Mouse (Mus musculus) intestine, embryonic 16.5 days (tissue): Measurements from ENCODE around the gene Ugt1a5. TPM values are rescaled to one million over a fixed set of nuclear protein-coding genes. Genes with fewer than 3 reads are reported as not detected.

Experiments
- ATAC-seq: fragments of 200-750 bp; cut with Nextera tagmentation; 2 replicates; pipeline ENCODE4 v1.8.0; 2017; ENCODE audit warnings: moderate TSS enrichment, moderate library complexity
- H3K27ac ChIP-seq: fragments of 300-500 bp; sonication (generic); 2 replicates; pipeline ENCODE4 v1.5.1; 2014; ENCODE audit warnings: mild to moderate bottlenecking, low read length
- H3K27me3 ChIP-seq: fragments of 300-500 bp; sonication (generic); replicated peaks from 2 replicates; pipeline ENCODE4 v1.6.1; 2014; ENCODE audit warnings: low read length, control low read depth, mixed read lengths; ENCODE audit not compliant: control insufficient read depth, insufficient read depth
- H3K36me3 ChIP-seq: fragments of 300-500 bp; sonication (generic); 2 replicates; pipeline ENCODE4 v1.6.1; 2014; ENCODE audit warnings: low read length, control low read depth; ENCODE audit not compliant: control insufficient read depth, insufficient read depth
- H3K4me1 ChIP-seq: fragments of 300-500 bp; sonication (generic); 2 replicates; pipeline ENCODE4 v1.6.1; 2014; ENCODE audit warnings: low read length, control low read depth, mixed read lengths; ENCODE audit not compliant: control insufficient read depth, insufficient read depth
- H3K4me2 ChIP-seq: fragments of 300-500 bp; sonication (generic); 2 replicates; pipeline ENCODE4 v1.6.1; 2014; ENCODE audit warnings: low read depth, low read length, control low read depth
- H3K4me3 ChIP-seq: fragments of 300-500 bp; sonication (generic); 2 replicates; pipeline ENCODE4 v1.5.1; 2014; ENCODE audit warnings: mild to moderate bottlenecking, low read length
- H3K9ac ChIP-seq: fragments of 300-500 bp; sonication (generic); 2 replicates; pipeline ENCODE4 v1.6.1; 2014; ENCODE audit warnings: low read depth, low read length
- H3K9me3 ChIP-seq: fragments of 300-500 bp; sonication (generic); 2 replicates; pipeline ENCODE4 v1.6.1; 2016; ENCODE audit warnings: low read length, control low read depth; ENCODE audit not compliant: control insufficient read depth
- WGBS: fragments of 180-500 bp; shearing (Covaris S2); extraction: QIAGEN DNeasy Blood & Tissue Kit; methylation state at CpG from one replicate; pipeline ENCODE4 v1.1.7; 2014; 5-methylcytosine and 5-hydroxymethylcytosine counted together
- polyA plus RNA-seq: library from polyadenylated mRNA; unstranded; fragments of >200 nt; fragmentation: Nextera tagmentation; extraction: Ambion mirVana; gene quantifications from 2 replicates; pipeline ENCODE4 v1.2.1, GENCODE M21; 2015

Gene Ugt1a5
- polyA plus RNA-seq, 1 experiment from 2014 or later = not detected

DNA sequence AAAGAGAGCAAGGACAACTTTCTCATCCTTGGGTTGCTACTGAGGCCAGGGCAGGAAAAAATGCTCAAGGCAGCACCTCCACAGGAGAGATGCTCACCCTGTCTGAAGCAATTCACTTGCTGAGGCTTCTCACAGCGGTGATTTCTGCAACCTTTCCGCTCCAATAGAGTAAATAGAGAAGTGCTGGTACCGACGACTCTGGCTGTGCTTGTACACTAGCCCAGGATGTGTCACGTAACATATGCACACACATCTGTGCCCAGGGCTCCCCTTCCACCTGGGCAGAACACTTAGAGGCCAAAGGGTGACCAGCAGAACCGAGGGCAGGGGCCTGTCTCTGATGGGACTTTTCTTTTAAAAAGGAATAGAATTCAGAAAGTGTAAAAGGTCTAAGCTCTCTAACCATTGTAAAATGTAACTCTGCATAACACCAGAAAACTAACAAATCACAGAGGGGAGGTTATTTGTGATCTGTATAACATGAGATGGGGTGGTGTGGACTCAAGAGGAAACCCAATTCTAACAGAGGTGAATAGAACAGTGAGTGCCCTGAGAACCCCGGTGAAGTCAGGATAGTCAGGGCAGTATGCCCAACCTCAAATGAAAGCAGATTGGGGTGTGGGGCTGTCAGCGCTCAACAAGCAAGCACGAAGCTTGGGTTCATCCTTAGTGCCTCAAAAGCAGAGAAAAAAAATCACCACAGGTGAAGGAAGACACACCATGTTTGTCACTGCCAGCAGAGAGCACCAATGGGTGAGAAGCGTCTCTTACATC, 95.0 kb downstream of the Ugt1a5 start:
- ATAC-seq = peak; percentile 1; the same call in 1 of the 2 replicates
- H3K4me1 ChIP-seq = 0 out of 2 replicates have a peak, but pooled peaks cover 10% of the 10 kb centered on the region
- no peaks in the 10 kb centered on the region for H3K27me3 ChIP-seq
- no peak overlapping the region for H3K9ac ChIP-seq
- H3K9me3 ChIP-seq = peaks cover 6% of the 10 kb centered on the region; the same call in 1 of the 2 replicates
- no peak overlapping the region for H3K27ac ChIP-seq
- no peak overlapping the region for H3K4me3 ChIP-seq
- no peak overlapping the region for H3K4me2 ChIP-seq
- peaks cover 51% of the 10 kb centered on the region for H3K36me3 ChIP-seq
- WGBS = 83% methylated on average over 10 of the region's 10 CpGs

DNA sequence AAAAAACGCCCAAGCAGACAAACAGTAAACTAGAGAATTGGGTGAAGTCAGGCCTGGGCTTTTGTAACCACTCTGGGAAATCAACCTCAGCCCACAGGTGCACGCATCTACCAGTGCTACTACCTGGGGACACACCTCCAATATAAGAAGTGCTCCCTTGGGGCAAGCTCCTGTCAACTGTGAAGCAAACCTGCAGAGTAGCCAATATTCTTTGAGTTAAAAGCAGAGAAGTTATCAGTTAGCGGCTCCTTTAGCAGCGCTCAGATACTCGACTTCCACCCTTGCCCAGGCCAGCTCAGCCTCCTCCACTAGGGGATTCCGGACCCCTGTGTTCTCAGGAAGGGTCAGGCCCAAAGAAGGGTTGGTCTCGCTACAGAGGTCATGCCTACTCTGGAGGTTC, 95.9 kb downstream of the Ugt1a5 start:
- H3K4me1 ChIP-seq = 0 out of 2 replicates have a peak, but pooled peaks cover 10% of the 10 kb centered on the region
- peak; percentile 8; the same call in 1 of the 2 replicates for ATAC-seq

DNA sequence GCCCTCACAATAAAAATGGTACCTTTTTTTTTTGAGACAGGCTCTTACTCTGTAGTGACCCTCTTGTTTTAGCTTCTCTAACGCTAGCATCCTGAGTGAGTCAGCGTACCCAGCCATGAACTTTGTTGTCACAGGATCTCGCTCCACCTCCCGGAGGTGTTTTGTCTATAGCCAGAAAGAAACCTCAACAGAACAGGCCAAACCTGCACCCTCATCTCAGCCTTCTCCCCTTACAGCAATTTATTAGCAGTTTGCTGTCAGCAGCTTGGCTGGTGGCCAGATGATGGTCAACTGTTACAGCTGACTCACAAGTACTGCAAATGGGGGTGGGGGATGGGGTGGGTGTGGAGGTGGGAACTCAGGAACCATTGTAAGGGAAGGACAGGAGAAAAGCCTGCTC, 96.4 kb downstream of the Ugt1a5 start:
- Histone ChIP-seq H3K27me3 (no peaks in the 10 kb centered on the region), H3K4me3 (no peak overlapping the region), H3K27ac (no peak overlapping the region), H3K4me1 (0 out of 2 replicates have a peak, but pooled peaks cover 10% of the 10 kb centered on the region), H3K9me3 (no peaks in the 10 kb centered on the region), H3K36me3 (peaks cover 66% of the 10 kb centered on the region), H3K9ac (no peak overlapping the region), H3K4me2 (no peak overlapping the region)
- ATAC-seq = peak; percentile 9; the same call in 1 of the 2 replicates
- 75% methylated on average over 4 of the region's 4 CpGs for WGBS

More for the DNA sequence above, 95.9 kb downstream of the Ugt1a5 start:
- H3K4me3 ChIP-seq = no peak overlapping the region
- WGBS = 85% methylated on average over 7 of the region's 7 CpGs
- no peak overlapping the region for H3K9ac ChIP-seq
- no peaks in the 10 kb centered on the region for H3K27me3 ChIP-seq
- H3K4me2 ChIP-seq = no peak overlapping the region
- H3K9me3 ChIP-seq = no peaks in the 10 kb centered on the region
- H3K27ac ChIP-seq = no peak overlapping the region
- peaks cover 60% of the 10 kb centered on the region for H3K36me3 ChIP-seq

DNA sequence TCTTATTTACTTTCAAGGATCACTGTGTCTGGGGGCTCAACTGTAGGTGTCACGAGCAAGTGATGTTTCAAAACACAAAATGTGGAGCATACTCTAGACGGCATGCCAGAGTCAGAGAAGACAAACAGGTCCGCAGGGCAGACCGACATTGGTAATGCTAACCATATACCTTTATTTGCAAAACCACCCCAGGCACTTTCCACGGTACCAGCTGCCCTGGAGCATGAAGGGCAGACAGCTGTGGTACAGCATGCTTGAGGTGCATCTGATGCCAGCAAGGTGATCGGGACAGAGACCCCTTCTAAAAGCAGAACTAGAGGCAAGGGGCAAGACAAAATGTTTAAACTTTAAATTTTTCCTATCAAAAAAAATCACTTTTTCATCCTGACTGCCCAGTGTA, 97.1 kb downstream of the Ugt1a5 start:
- Histone ChIP-seq H3K4me2 (no peak overlapping the region), H3K4me1 (0 out of 2 replicates have a peak, but pooled peaks cover 10% of the 10 kb centered on the region), H3K9ac (no peak overlapping the region), H3K36me3 (peaks cover 73% of the 10 kb centered on the region), H3K9me3 (no peaks in the 10 kb centered on the region), H3K27ac (no peak overlapping the region), H3K4me3 (no peak overlapping the region), H3K27me3 (no peaks in the 10 kb centered on the region)
- 76% methylated on average over 6 of the region's 6 CpGs for WGBS
- no peak for ATAC-seq

DNA sequence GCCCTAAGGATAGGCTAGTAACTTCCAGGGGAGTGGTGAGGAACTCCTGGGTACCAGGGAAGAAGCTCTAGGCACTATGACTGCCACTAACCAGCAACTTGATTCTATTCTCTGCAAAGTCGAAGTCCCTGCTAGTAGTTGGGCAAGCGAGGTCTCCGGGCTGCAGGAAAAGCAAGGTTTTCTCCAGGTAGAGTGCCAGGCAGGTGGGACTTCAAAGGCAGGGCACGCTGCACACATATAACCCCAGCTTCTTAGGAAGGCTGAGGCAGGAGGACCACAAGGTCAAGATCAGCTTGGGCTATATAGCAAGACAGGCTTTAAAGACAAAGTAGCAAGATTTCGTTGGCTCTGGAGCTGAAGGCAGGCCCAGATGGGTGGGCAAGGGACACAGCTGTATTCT, 98.0 kb downstream of the Ugt1a5 start:
- H3K4me3 ChIP-seq = no peak overlapping the region
- H3K27ac ChIP-seq = no peak overlapping the region
- H3K27me3 ChIP-seq = no peaks in the 10 kb centered on the region
- no peak for ATAC-seq
- no peaks in the 10 kb centered on the region for H3K9me3 ChIP-seq
- H3K4me2 ChIP-seq = no peak overlapping the region
- 91% methylated on average over 5 of the region's 5 CpGs for WGBS
- 0 out of 2 replicates have a peak, but pooled peaks cover 10% of the 10 kb centered on the region for H3K4me1 ChIP-seq
- H3K36me3 ChIP-seq = peaks cover 81% of the 10 kb centered on the region
- no peak overlapping the region for H3K9ac ChIP-seq

DNA sequence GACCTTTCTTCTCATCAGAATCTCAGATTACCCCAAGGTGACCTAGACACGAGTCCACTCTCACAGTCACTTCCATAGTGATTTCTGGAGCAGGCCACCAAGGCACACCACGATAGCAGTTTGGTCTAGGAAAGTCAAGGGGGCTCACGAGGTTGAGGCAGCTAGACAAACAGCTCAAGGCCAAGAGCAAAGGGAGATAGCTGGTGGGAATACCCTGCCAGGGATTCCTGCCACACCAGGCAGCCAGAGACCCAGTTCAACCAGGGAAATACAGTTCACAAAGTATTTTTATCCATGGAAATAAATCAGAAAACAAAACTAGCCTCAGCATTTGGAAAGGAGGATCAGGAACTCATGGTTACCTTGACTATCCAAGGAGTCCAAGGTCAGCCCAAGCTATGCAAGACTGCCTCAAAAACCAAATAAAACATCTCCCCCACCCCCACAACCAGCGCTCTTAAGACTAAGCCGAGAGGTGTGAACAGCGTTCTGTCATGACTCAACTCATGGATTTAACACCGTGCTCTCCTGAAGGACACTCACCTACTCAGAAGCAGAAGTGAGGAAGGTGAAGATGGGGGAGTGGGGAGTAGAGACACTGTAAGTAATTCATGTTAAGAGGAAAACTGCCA, 98.5 kb downstream of the Ugt1a5 start:
- H3K36me3 ChIP-seq = peaks cover 86% of the 10 kb centered on the region
- H3K4me3 ChIP-seq = no peak overlapping the region
- WGBS = 88% methylated on average over 7 of the region's 7 CpGs
- H3K27ac ChIP-seq = no peak overlapping the region
- no peak for ATAC-seq
- 0 out of 2 replicates have a peak, but pooled peaks cover 10% of the 10 kb centered on the region for H3K4me1 ChIP-seq
- no peak overlapping the region for H3K9ac ChIP-seq
- no peaks in the 10 kb centered on the region for H3K27me3 ChIP-seq
- H3K9me3 ChIP-seq = no peaks in the 10 kb centered on the region
- H3K4me2 ChIP-seq = no peak overlapping the region

DNA sequence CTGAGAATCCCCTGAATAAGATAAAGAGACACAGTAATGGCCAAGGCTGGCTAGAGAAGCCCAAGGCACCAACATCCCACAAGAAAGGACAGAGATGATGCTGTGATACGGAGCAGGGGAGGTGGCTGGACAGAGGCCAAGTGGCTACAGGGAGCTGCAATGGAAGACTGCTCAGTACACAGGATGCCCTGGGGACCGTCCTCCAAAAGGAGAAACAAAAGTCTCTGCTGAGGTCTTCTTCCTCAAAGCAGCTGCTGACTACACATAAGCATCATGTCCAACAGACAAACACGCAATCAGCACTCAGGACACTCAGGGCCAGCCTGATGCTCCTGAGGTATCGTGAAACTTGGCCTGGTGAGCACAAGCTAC, 99.0 kb downstream of the Ugt1a5 start:
- H3K4me2 ChIP-seq = no peak overlapping the region
- no peak for ATAC-seq
- no peaks in the 10 kb centered on the region for H3K9me3 ChIP-seq
- 0 out of 2 replicates have a peak, but pooled peaks cover 8% of the 10 kb centered on the region for H3K4me1 ChIP-seq
- H3K4me3 ChIP-seq = no peak overlapping the region
- peaks cover 92% of the 10 kb centered on the region for H3K36me3 ChIP-seq
- no peak overlapping the region for H3K27ac ChIP-seq
- no peaks in the 10 kb centered on the region for H3K27me3 ChIP-seq
- WGBS = 77% methylated on average over 4 of the region's 4 CpGs
- no peak overlapping the region for H3K9ac ChIP-seq

DNA sequence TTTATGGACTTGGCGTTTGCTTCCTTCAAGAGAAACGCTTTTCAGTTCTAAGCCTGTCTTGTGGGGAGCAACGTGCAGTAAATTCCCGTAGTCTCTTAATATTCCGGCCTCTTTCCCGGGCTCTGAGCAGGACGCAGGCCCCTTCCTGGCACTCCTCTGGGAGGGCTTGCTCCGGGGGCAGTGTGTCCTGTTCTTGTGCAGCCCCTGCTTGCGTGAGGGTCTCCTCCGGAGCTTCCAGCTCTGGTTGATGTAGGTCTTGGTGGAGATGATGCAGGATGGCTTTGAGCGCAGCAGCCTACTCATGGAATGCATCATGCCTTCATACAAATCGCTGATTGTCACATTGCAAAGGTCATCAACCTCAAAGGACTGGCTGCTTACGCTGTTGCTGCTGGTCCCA, 100.3 kb downstream of the Ugt1a5 start:
- H3K36me3 ChIP-seq = peaks cover 88% of the 10 kb centered on the region
- H3K9me3 ChIP-seq = no peaks in the 10 kb centered on the region
- H3K4me3 ChIP-seq = no peak overlapping the region
- H3K27ac ChIP-seq = no peak overlapping the region
- no peak overlapping the region for H3K4me2 ChIP-seq
- H3K9ac ChIP-seq = no peak overlapping the region
- WGBS = 89% methylated on average over 13 of the region's 13 CpGs
- ATAC-seq = no peak
- no peaks in the 10 kb centered on the region for H3K27me3 ChIP-seq
- 0 out of 2 replicates have a peak, but pooled peaks cover 5% of the 10 kb centered on the region for H3K4me1 ChIP-seq

DNA sequence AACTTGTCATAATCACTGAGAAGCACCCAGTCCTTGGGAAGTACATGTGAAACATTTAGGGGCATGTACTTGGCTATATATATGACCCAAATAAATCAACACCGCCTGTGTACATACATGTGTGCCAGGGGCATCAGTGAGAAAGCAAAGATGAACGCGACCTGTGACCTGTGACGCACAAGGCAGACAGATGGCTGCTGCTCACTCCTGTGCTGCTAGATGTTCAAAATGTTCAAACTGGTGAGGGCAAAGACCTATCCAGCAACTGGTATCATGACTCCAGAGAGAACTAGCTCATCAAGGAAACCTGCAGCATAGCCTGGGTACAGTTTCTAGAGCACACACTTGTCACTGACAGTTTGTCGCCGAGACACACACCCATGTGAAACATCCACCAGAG, 101.7 kb downstream of the Ugt1a5 start:
- no peaks in the 10 kb centered on the region for H3K9me3 ChIP-seq
- H3K27ac ChIP-seq = no peak overlapping the region
- whole genome bisulfite sequencing = 94% methylated on average over 6 of the region's 6 CpGs
- no peak for ATAC-seq
- peaks cover 87% of the 10 kb centered on the region for H3K36me3 ChIP-seq
- H3K27me3 ChIP-seq = no peaks in the 10 kb centered on the region
- H3K4me1 ChIP-seq = 0 out of 2 replicates have a peak, but pooled peaks cover 2% of the 10 kb centered on the region
- no peak overlapping the region for H3K4me2 ChIP-seq
- no peak overlapping the region for H3K4me3 ChIP-seq
- no peak overlapping the region for H3K9ac ChIP-seq
